Mouse (Mus musculus): ENCODE data around the gene Frrs1l. TPM values are rescaled to one million over a fixed set of nuclear protein-coding genes. Genes with fewer than 3 reads are reported as not detected.

Gene Frrs1l
- total and polyA plus RNA-seq, 2 experiments from 2014 or later, result 21.2 to 37.9 TPM

DNA sequence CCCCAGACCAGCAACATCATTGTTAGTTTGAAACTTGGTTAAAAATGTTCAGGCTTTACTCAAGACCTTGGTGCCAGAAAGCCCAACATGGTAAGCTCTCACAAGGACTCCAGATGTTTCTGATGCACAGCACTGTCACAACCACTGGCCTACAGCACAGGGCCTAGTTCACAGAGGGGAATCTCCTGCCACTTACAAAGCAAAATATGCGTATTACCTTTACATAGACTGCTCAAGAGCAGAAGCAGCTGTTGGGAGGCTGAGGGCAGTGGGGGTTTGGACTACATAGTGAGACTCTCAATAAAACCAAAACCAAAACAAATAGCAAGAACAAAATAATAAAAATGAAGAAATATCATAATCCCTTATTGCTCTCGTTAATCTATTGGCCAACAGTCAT, 11.2 kb upstream of the Frrs1l start:
- Histone ChIP-seq H3K4me2 (ENCODE audit: low read depth, low read length, poor library complexity, severe bottlenecking) (no peak overlapping the region), H3K36me3 (ENCODE audit: insufficient read depth, low read length) (peaks cover 9% of the 10 kb centered on the region), H3K27ac (ENCODE audit: low read depth, low read length) (no peak overlapping the region), H3K9me3 (ENCODE audit: low read length) (no peaks in the 10 kb centered on the region), H3K27me3 (ENCODE audit: insufficient read depth, low read length) (no peaks in the 10 kb centered on the region), H3K4me1 (ENCODE audit: insufficient read depth, low read length) (no peaks in the 10 kb centered on the region), H3K9ac (replicated peaks; ENCODE audit: low read length, poor library complexity, severe bottlenecking) (no peak overlapping the region), H3K4me3 (ENCODE audit: low read depth, low read length) (no peak overlapping the region)
- DNase-seq (ENCODE audit: low spot score) (no peak), ATAC-seq (ENCODE audit: low FRiP score) (no peak)
- no peak for TF ChIP-seq CTCF (IDR thresholded peaks at IDR 0.05)
- 94% methylated on average over 2 of the region's 2 CpGs for WGBS

GRCm38 (mm10) chr4:56993331-56993730, 3.1 kb upstream of the Frrs1l start:
- DNase-seq (ENCODE audit: low spot score), result no peak
- Histone ChIP-seq H3K4me3 (ENCODE audit: low read depth, low read length) (no peak overlapping the region), H3K9me3 (ENCODE audit: low read length) (no peaks in the 10 kb centered on the region), H3K9ac (replicated peaks; ENCODE audit: low read length, poor library complexity, severe bottlenecking) (no peak overlapping the region), H3K4me2 (ENCODE audit: low read depth, low read length, poor library complexity, severe bottlenecking) (no peak overlapping the region), H3K4me1 (ENCODE audit: insufficient read depth, low read length) (no peaks in the 10 kb centered on the region), H3K36me3 (ENCODE audit: insufficient read depth, low read length) (peaks cover 4% of the 10 kb centered on the region), H3K27ac (ENCODE audit: low read depth, low read length) (no peak overlapping the region), H3K27me3 (ENCODE audit: insufficient read depth, low read length) (no peaks in the 10 kb centered on the region)
- 84% methylated on average over 7 of the region's 7 CpGs for WGBS
- no peak for TF ChIP-seq CTCF (IDR thresholded peaks at IDR 0.05)
- ATAC-seq (ENCODE audit: low FRiP score), result no peak

DNA sequence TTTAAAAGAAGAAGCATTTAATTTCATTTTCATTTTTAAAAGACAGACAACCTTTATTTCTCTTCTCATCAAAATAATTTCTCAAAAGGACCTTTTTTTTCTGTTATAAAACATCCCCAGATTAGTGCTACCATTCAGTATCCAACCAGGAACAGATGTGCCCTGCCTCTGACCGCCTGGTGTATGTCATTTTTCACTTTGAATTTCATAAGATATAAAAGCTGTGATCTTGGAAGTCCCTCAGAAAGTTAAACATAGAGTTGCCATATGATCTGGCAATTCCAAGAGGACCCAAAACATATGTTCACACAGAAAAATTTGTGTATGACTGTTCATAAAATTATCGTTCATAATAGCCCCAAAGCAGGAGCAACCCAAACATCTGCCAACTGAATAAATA, 1.8 kb upstream of the Frrs1l start:
- no peak overlapping the region for H3K27ac ChIP-seq (ENCODE audit: low read depth, low read length)
- H3K27me3 ChIP-seq (ENCODE audit: insufficient read depth, low read length), result no peaks in the 10 kb centered on the region
- no peaks in the 10 kb centered on the region for H3K9me3 ChIP-seq (ENCODE audit: low read length)
- H3K4me3 ChIP-seq (ENCODE audit: low read depth, low read length), result no peak overlapping the region
- H3K36me3 ChIP-seq (ENCODE audit: insufficient read depth, low read length), result peaks cover under 1% of the 10 kb centered on the region
- ATAC-seq (ENCODE audit: low FRiP score) (no peak), DNase-seq (ENCODE audit: low spot score) (no peak)
- no peaks in the 10 kb centered on the region for H3K4me1 ChIP-seq (ENCODE audit: insufficient read depth, low read length)
- H3K4me2 ChIP-seq (ENCODE audit: low read depth, low read length, poor library complexity, severe bottlenecking), result no peak overlapping the region
- TF ChIP-seq CTCF (IDR thresholded peaks at IDR 0.05), result no peak
- H3K9ac ChIP-seq (replicated peaks; ENCODE audit: low read length, poor library complexity, severe bottlenecking), result no peak overlapping the region
- 79% methylated on average over 2 of the region's 2 CpGs for WGBS

- peak overlapping the region; percentile 82 for H3K4me2 ChIP-seq (ENCODE audit: low read depth, low read length, poor library complexity, severe bottlenecking)
- DNase-seq (ENCODE audit: low spot score) (peak; percentile 63), ATAC-seq (ENCODE audit: low FRiP score) (peak; percentile 76)
- no peaks in the 10 kb centered on the region for H3K4me1 ChIP-seq (ENCODE audit: insufficient read depth, low read length)
- peak overlapping the region; percentile 76 for H3K4me3 ChIP-seq (ENCODE audit: low read depth, low read length)
- H3K27ac ChIP-seq (ENCODE audit: low read depth, low read length), result peak overlapping the region; percentile 89
- 1% methylated on average over 45 of the region's 45 CpGs for WGBS
- no peaks in the 10 kb centered on the region for H3K9me3 ChIP-seq (ENCODE audit: low read length)
- no peak for TF ChIP-seq CTCF (IDR thresholded peaks at IDR 0.05)
- H3K27me3 ChIP-seq (ENCODE audit: insufficient read depth, low read length), result no peaks in the 10 kb centered on the region
- peak overlapping the region; percentile 81 for H3K9ac ChIP-seq (replicated peaks; ENCODE audit: low read length, poor library complexity, severe bottlenecking)
- H3K36me3 ChIP-seq (ENCODE audit: insufficient read depth, low read length), result no peaks in the 10 kb centered on the region
Observed at GRCm38 (mm10) chr4:56989431-56990214, 568 bp downstream of the Frrs1l start.

GRCm38 (mm10) chr4:56965586-56966179, 24.5 kb downstream of the Frrs1l start:
- 76% methylated on average over 7 of the region's 7 CpGs for WGBS
- DNase-seq (ENCODE audit: low spot score) (no peak), ATAC-seq (ENCODE audit: low FRiP score) (no peak)

DNA sequence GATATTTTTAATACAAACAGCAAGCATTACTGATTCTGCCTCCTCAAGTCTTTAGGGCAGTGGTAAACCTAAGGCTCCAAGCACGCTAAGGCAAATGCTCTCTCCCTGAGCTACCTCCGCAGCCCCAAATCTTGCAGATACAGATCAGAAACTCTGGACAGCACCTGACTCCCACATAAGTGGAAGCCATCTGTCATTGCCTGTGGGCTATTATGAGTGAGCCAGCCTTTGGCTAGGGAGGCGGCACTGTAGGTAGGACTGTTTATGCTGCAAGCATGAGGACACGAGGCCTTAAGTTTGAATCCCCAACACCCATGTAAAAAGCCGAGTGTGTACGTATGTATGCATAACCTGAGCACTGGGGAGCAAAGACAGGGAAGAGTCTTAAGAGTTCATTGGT, 26.5 kb downstream of the Frrs1l start:
- Histone ChIP-seq H3K9me3 (ENCODE audit: low read length) (no peaks in the 10 kb centered on the region), H3K27me3 (ENCODE audit: insufficient read depth, low read length) (no peaks in the 10 kb centered on the region), H3K4me3 (ENCODE audit: low read depth, low read length) (no peak overlapping the region), H3K27ac (ENCODE audit: low read depth, low read length) (no peak overlapping the region), H3K4me2 (ENCODE audit: low read depth, low read length, poor library complexity, severe bottlenecking) (no peak overlapping the region), H3K36me3 (ENCODE audit: insufficient read depth, low read length) (peaks cover 40% of the 10 kb centered on the region), H3K4me1 (ENCODE audit: insufficient read depth, low read length) (no peaks in the 10 kb centered on the region), H3K9ac (replicated peaks; ENCODE audit: low read length, poor library complexity, severe bottlenecking) (no peak overlapping the region)
- 93% methylated on average over 6 of the region's 6 CpGs for WGBS
- no peak for TF ChIP-seq CTCF (IDR thresholded peaks at IDR 0.05)
- ATAC-seq (ENCODE audit: low FRiP score), result no peak
- no peak for DNase-seq (ENCODE audit: low spot score)

More at GRCm38 (mm10) chr4:56965586-56966179, 24.5 kb downstream of the Frrs1l start:
- Histone ChIP-seq H3K4me2 (ENCODE audit: low read depth, low read length, poor library complexity, severe bottlenecking) (no peak overlapping the region), H3K36me3 (ENCODE audit: insufficient read depth, low read length) (peaks cover 51% of the 10 kb centered on the region), H3K27ac (ENCODE audit: low read depth, low read length) (no peak overlapping the region), H3K27me3 (ENCODE audit: insufficient read depth, low read length) (no peaks in the 10 kb centered on the region), H3K4me3 (ENCODE audit: low read depth, low read length) (no peak overlapping the region), H3K9me3 (ENCODE audit: low read length) (no peaks in the 10 kb centered on the region), H3K9ac (replicated peaks; ENCODE audit: low read length, poor library complexity, severe bottlenecking) (no peak overlapping the region), H3K4me1 (ENCODE audit: insufficient read depth, low read length) (no peaks in the 10 kb centered on the region)
- TF ChIP-seq CTCF (IDR thresholded peaks at IDR 0.05), result no peak

Measured in midbrain, postnatal 0 days (tissue).